Mouse (Mus musculus): ENCODE results near the gene Defb42. TPM values are rescaled to one million over a fixed set of nuclear protein-coding genes. Genes with fewer than 3 reads are reported as not detected.

The Defb42 gene
- polyA plus RNA-seq, 1 experiment from 2014 or later, result 0.36 TPM

- H3K4me1 ChIP-seq (ENCODE audit: control insufficient read depth, insufficient read depth, low read length), result no peaks in the 10 kb centered on the region
- no peaks in the 10 kb centered on the region for H3K9me3 ChIP-seq (replicated peaks; ENCODE audit: control insufficient read depth, low read length)
- H3K27me3 ChIP-seq (ENCODE audit: control insufficient read depth, insufficient read depth, low read length), result no peaks in the 10 kb centered on the region
- no peak for ATAC-seq (ENCODE audit: insufficient read depth, low FRiP score)
- no peak overlapping the region for H3K9ac ChIP-seq (ENCODE audit: low read length)
- H3K4me3 ChIP-seq (replicated peaks; ENCODE audit: low read length), result no peak overlapping the region
- H3K27ac ChIP-seq (ENCODE audit: low read length), result no peak overlapping the region
- no peaks in the 10 kb centered on the region for H3K36me3 ChIP-seq (ENCODE audit: control insufficient read depth, insufficient read depth, low read length)
- 28% methylated on average over 5 of the region's 5 CpGs for WGBS
- H3K4me2 ChIP-seq (ENCODE audit: low read depth, low read length), result no peak overlapping the region
Measured at GRCm38 (mm10) chr14:63050769-63051168, 4.0 kb downstream of the Defb42 start.

GRCm38 (mm10) chr14:63054729-63055128, 7.9 kb downstream of the Defb42 start:
- Histone ChIP-seq H3K4me3 (replicated peaks; ENCODE audit: low read length) (no peak overlapping the region), H3K4me1 (ENCODE audit: control insufficient read depth, insufficient read depth, low read length) (no peaks in the 10 kb centered on the region), H3K9me3 (replicated peaks; ENCODE audit: control insufficient read depth, low read length) (no peaks in the 10 kb centered on the region), H3K27me3 (ENCODE audit: control insufficient read depth, insufficient read depth, low read length) (no peaks in the 10 kb centered on the region), H3K4me2 (ENCODE audit: low read depth, low read length) (no peak overlapping the region), H3K36me3 (ENCODE audit: control insufficient read depth, insufficient read depth, low read length) (no peaks in the 10 kb centered on the region), H3K27ac (ENCODE audit: low read length) (no peak overlapping the region), H3K9ac (ENCODE audit: low read length) (no peak overlapping the region)
- 20% methylated on average over 6 of the region's 6 CpGs for WGBS
- ATAC-seq (ENCODE audit: insufficient read depth, low FRiP score), result peak; percentile 76

GRCm38 (mm10) chr14:63060361-63060760, 13.6 kb downstream of the Defb42 start:
- Histone ChIP-seq H3K27me3 (ENCODE audit: control insufficient read depth, insufficient read depth, low read length) (no peaks in the 10 kb centered on the region), H3K4me3 (replicated peaks; ENCODE audit: low read length) (no peak overlapping the region), H3K9ac (ENCODE audit: low read length) (no peak overlapping the region), H3K9me3 (replicated peaks; ENCODE audit: control insufficient read depth, low read length) (peaks cover 4% of the 10 kb centered on the region; the same call in 1 of the 2 replicates), H3K36me3 (ENCODE audit: control insufficient read depth, insufficient read depth, low read length) (no peaks in the 10 kb centered on the region), H3K27ac (ENCODE audit: low read length) (no peak overlapping the region), H3K4me2 (ENCODE audit: low read depth, low read length) (no peak overlapping the region), H3K4me1 (ENCODE audit: control insufficient read depth, insufficient read depth, low read length) (no peaks in the 10 kb centered on the region)
- ATAC-seq (ENCODE audit: insufficient read depth, low FRiP score), result no peak
- 77% methylated on average over 10 of the region's 10 CpGs for WGBS

- no peak overlapping the region for H3K4me3 ChIP-seq (replicated peaks; ENCODE audit: low read length)
- H3K36me3 ChIP-seq (ENCODE audit: control insufficient read depth, insufficient read depth, low read length), result no peaks in the 10 kb centered on the region
- H3K4me2 ChIP-seq (ENCODE audit: low read depth, low read length), result no peak overlapping the region
- H3K27me3 ChIP-seq (ENCODE audit: control insufficient read depth, insufficient read depth, low read length), result peaks cover 4% of the 10 kb centered on the region; the same call in 1 of the 2 replicates
- no peak; the same call in 1 of the 2 replicates for ATAC-seq (ENCODE audit: insufficient read depth, low FRiP score)
- no peak overlapping the region for H3K27ac ChIP-seq (ENCODE audit: low read length)
- H3K9ac ChIP-seq (ENCODE audit: low read length), result no peak overlapping the region
- peaks cover 4% of the 10 kb centered on the region; the same call in 1 of the 2 replicates for H3K9me3 ChIP-seq (replicated peaks; ENCODE audit: control insufficient read depth, low read length)
- H3K4me1 ChIP-seq (ENCODE audit: control insufficient read depth, insufficient read depth, low read length), result no peaks in the 10 kb centered on the region
- 67% methylated on average over 2 of the region's 2 CpGs for WGBS
Measured at GRCm38 (mm10) chr14:63062184-63062583, 15.4 kb downstream of the Defb42 start.

- H3K9ac ChIP-seq (ENCODE audit: low read length), result no peak overlapping the region
- ATAC-seq (ENCODE audit: insufficient read depth, low FRiP score), result no peak
- H3K9me3 ChIP-seq (replicated peaks; ENCODE audit: control insufficient read depth, low read length), result peaks cover 4% of the 10 kb centered on the region; the same call in 1 of the 2 replicates
- WGBS, result 78% methylated on average over 5 of the region's 5 CpGs
- no peaks in the 10 kb centered on the region for H3K4me1 ChIP-seq (ENCODE audit: control insufficient read depth, insufficient read depth, low read length)
- no peak overlapping the region for H3K27ac ChIP-seq (ENCODE audit: low read length)
- H3K4me3 ChIP-seq (replicated peaks; ENCODE audit: low read length), result no peak overlapping the region
- peaks cover 5% of the 10 kb centered on the region; the same call in 1 of the 2 replicates for H3K27me3 ChIP-seq (ENCODE audit: control insufficient read depth, insufficient read depth, low read length)
- H3K36me3 ChIP-seq (ENCODE audit: control insufficient read depth, insufficient read depth, low read length), result no peaks in the 10 kb centered on the region
- no peak overlapping the region for H3K4me2 ChIP-seq (ENCODE audit: low read depth, low read length)
Measured at GRCm38 (mm10) chr14:63065391-63065790, 18.6 kb downstream of the Defb42 start.

GRCm38 (mm10) chr14:63066630-63067310, 20.0 kb downstream of the Defb42 start:
- H3K4me2 ChIP-seq (ENCODE audit: low read depth, low read length), result peak overlapping the region; percentile 36
- H3K27ac ChIP-seq (ENCODE audit: low read length), result no peak overlapping the region
- H3K9ac ChIP-seq (ENCODE audit: low read length), result no peak overlapping the region
- WGBS, result 28% methylated on average over 16 of the region's 16 CpGs
- H3K27me3 ChIP-seq (ENCODE audit: control insufficient read depth, insufficient read depth, low read length), result peaks cover 5% of the 10 kb centered on the region; the same call in 1 of the 2 replicates
- no peak overlapping the region for H3K4me3 ChIP-seq (replicated peaks; ENCODE audit: low read length)
- no peaks in the 10 kb centered on the region for H3K4me1 ChIP-seq (ENCODE audit: control insufficient read depth, insufficient read depth, low read length)
- ATAC-seq (ENCODE audit: insufficient read depth, low FRiP score), result no peak
- no peaks in the 10 kb centered on the region for H3K36me3 ChIP-seq (ENCODE audit: control insufficient read depth, insufficient read depth, low read length)
- H3K9me3 ChIP-seq (replicated peaks; ENCODE audit: control insufficient read depth, low read length), result peaks cover 4% of the 10 kb centered on the region; the same call in 1 of the 2 replicates

GRCm38 (mm10) chr14:63067708-63068107, 20.9 kb downstream of the Defb42 start:
- ATAC-seq (ENCODE audit: insufficient read depth, low FRiP score), result 0 out of 2 replicates have a peak, but pooled peaks have one; percentile 10
- WGBS, result 29% methylated on average over 15 of the region's 15 CpGs
- no peak overlapping the region for H3K4me2 ChIP-seq (ENCODE audit: low read depth, low read length)

More at GRCm38 (mm10) chr14:63067708-63068107, 20.9 kb downstream of the Defb42 start:
- Histone ChIP-seq H3K27me3 (ENCODE audit: control insufficient read depth, insufficient read depth, low read length) (peaks cover 5% of the 10 kb centered on the region; the same call in 1 of the 2 replicates), H3K9ac (ENCODE audit: low read length) (no peak overlapping the region), H3K4me1 (ENCODE audit: control insufficient read depth, insufficient read depth, low read length) (no peaks in the 10 kb centered on the region), H3K36me3 (ENCODE audit: control insufficient read depth, insufficient read depth, low read length) (no peaks in the 10 kb centered on the region), H3K27ac (ENCODE audit: low read length) (no peak overlapping the region), H3K4me3 (replicated peaks; ENCODE audit: low read length) (no peak overlapping the region), H3K9me3 (replicated peaks; ENCODE audit: control insufficient read depth, low read length) (peaks cover 4% of the 10 kb centered on the region; the same call in 1 of the 2 replicates)

Other genes with a start within 250 kb of the Defb42 start
- 6.4 and 7.2 TPM in 2 replicates for gene Wdfy2, start 209.3 kb upstream of the Defb42 start, polyA plus RNA-seq (2015; fragmentation: Nextera tagmentation; extraction: Ambion mirVana)
- gene Defb48, start 62.5 kb upstream of the Defb42 start, polyA plus RNA-seq (2015; fragmentation: Nextera tagmentation; extraction: Ambion mirVana), result not detected in 2 replicates
- gene Defb47, start 48.9 kb upstream of the Defb42 start, polyA plus RNA-seq (2015; fragmentation: Nextera tagmentation; extraction: Ambion mirVana), result not detected in 2 replicates
- gene Defb43, start 35.2 kb upstream of the Defb42 start, polyA plus RNA-seq (2015; fragmentation: Nextera tagmentation; extraction: Ambion mirVana), result not detected in 2 replicates
- not detected in 2 replicates for gene Defb30, start 3.0 kb downstream of the Defb42 start, polyA plus RNA-seq (2015; fragmentation: Nextera tagmentation; extraction: Ambion mirVana)